Mouse (Mus musculus) megakaryocyte, embryonic 14.5 days (primary cell): Measurements from ENCODE around the gene Lta. TPM values are rescaled to one million over a fixed set of nuclear protein-coding genes. Genes with fewer than 3 reads are reported as not detected.

Source experiments
- H3K27me3 ChIP-seq: replicated peaks from 2 replicates; pipeline ENCODE3; 2012; ENCODE audit warnings: inconsistent platforms
- H3K36me3 ChIP-seq: replicated peaks from 2 replicates; pipeline ENCODE3; 2012; ENCODE audit warnings: low read length, inconsistent platforms, mixed read lengths
- H3K4me1 ChIP-seq: 2 replicates; pipeline ENCODE4 v1.6.1; 2012; ENCODE audit warnings: inconsistent platforms
- H3K4me3 ChIP-seq: replicated peaks from 2 replicates; pipeline ENCODE3; 2012; ENCODE audit warnings: moderate library complexity, mild to moderate bottlenecking, inconsistent platforms
- H3K9me3 ChIP-seq: 2 replicates; pipeline ENCODE4 v1.6.1; 2012; ENCODE audit warnings: inconsistent platforms
- FLI1 ChIP-seq: IDR thresholded peaks from 2 replicates; pipeline ENCODE4 v1.6.1; 2012; ENCODE audit warnings: low read length, inconsistent platforms, mixed read lengths
- GATA1 ChIP-seq: IDR thresholded peaks from 3 replicates; pipeline ENCODE4 v1.6.1; 2012; ENCODE audit warnings: mixed read lengths, low read length, inconsistent platforms, borderline replicate concordance
- polyA plus RNA-seq: library from polyadenylated mRNA; stranded (reverse); fragments of >175 nt; gene quantifications from 2 replicates; pipeline ENCODE4 v1.2.3, GENCODE M21; 2012; ENCODE audit warnings: low replicate concordance; ENCODE audit not compliant: insufficient read depth

The Lta gene
- polyA plus RNA-seq, 1 experiment, result 0.85 TPM

DNA sequence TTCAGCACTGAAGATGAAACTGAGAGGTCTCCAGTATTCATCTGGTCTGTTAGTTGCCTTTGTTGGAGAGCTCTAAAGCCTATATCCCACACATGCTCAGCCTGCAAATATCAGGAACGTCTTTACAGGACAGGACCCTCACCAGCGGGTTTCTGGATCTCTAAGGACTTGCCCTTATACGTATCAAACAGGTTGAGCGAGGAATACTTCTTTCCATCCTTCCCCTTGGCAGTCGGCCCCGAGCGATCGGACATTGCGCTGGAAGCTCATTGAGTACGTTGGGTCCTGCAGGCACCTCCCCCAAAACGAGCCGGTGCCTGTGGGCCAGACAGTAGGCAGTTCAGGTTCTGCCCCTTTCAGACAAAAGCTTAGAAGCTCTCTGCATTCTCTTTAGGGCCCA is 42.4 kb downstream of the Lta start:
- Histone ChIP-seq H3K4me1 (peaks cover 47% of the 10 kb centered on the region), H3K27me3 (no peaks in the 10 kb centered on the region), H3K36me3 (peaks cover 60% of the 10 kb centered on the region), H3K9me3 (no peaks in the 10 kb centered on the region), H3K4me3 (peak overlapping the region; percentile 96)
- TF ChIP-seq FLI1, result no peak

DNA sequence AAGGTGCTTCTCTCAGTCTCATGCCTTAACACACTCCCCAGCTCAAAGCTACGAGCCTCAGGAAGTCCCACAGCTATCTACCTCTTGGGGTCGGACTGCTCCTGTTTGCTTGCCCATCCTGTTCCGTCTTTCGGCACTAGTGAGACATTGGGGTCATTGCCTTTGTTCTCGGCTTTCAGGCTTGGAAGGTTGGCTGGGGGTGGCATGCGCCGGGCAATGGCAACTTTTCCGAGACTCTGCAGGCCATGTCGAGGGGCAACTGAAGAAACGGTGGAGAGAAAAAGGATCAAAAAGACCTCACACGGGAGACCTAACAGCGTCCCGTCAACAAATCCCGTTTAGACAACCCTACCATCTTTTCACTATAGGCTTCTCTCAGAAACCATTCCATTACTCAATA is 43.0 kb downstream of the Lta start:
- Histone ChIP-seq H3K4me3 (peak overlapping the region; percentile 71), H3K27me3 (no peaks in the 10 kb centered on the region), H3K4me1 (peaks cover 45% of the 10 kb centered on the region), H3K36me3 (peaks cover 65% of the 10 kb centered on the region), H3K9me3 (no peaks in the 10 kb centered on the region)
- TF ChIP-seq GATA1 (no peak), FLI1 (no peak)

DNA sequence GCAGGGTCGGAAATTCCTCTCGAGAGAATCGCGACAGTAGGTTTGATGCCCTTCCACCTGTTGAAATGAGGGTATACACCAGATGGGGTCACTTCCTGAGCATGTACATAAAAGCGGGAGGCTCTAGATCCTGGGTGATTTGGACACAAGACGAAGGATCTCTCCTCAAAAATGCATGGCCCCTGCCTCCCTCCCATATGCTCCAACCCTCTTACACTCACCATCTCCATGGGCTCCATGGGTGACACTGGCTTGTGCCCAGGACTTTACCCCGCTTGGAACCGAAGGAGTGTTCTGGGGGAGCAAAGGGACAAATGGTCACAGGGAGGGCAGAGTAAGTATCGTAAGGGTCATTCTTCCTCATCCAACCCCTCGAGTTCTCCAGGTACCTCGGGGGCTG is 43.7 kb downstream of the Lta start:
- H3K4me3 ChIP-seq, result peak overlapping the region; percentile 26
- no peaks in the 10 kb centered on the region for H3K27me3 ChIP-seq
- H3K4me1 ChIP-seq, result peaks cover 40% of the 10 kb centered on the region
- TF ChIP-seq FLI1, result no peak
- TF ChIP-seq GATA1, result no peak
- no peaks in the 10 kb centered on the region for H3K9me3 ChIP-seq
- H3K36me3 ChIP-seq, result peaks cover 72% of the 10 kb centered on the region

DNA sequence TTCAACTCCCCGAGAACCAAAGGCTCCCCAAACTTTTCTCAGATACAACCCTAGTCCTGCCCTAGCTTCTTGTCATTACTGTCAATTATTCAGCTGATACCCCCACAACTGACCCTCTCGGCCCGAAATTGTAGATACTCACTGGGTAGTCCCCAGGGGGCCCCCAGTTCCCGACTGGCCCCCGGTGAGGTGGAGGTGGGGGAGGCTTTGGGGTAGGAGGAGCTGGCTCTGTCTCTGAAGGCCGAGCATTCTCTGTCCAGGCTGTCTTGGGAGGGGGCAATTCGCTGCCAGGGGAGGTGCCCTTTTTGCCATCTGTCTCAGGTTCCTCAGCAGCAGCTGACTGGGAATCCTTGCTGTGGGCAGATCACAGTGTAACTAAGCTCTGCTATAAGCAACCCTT is 45.5 kb downstream of the Lta start:
- Histone ChIP-seq H3K9me3 (no peaks in the 10 kb centered on the region), H3K36me3 (peaks cover 90% of the 10 kb centered on the region), H3K4me3 (no peak overlapping the region), H3K27me3 (no peaks in the 10 kb centered on the region), H3K4me1 (peaks cover 44% of the 10 kb centered on the region)
- TF ChIP-seq GATA1, result no peak
- TF ChIP-seq FLI1, result no peak

DNA sequence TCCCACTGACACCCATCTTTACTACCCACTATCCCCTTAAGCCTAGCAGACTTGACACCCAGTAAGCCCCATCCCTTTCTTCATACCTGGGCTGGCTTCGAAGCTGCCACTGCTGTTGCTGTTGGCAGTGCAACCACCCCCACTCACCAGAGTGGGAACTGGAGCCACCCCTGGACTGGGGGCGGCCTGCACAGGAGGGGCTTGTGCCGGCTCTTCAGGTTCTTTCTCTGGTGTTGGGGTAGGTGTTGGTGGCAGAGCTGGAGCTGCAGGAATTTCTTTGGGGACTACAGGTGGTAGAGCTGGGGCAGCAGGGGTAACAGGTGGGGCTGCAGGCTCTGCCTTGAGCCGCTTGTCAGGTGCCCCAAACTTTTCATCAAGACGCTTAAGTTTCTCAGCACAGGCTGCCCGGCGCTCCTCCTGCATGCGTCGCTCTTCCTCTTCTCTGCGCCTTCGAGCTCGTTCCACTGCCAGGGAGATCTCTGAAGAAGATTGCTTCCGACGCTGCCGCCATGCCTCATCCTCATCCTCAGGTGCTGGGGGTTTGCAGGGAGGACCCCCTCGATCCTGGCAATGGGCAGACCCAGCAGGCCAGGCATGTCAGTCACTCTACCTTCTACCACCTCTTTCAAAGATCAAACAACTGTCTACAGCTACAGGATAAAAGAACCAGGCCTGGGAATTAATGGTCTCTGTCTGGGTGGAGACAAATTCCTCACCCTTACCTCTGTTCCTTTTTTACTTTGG is 46.1 kb downstream of the Lta start:
- peaks cover 96% of the 10 kb centered on the region for H3K36me3 ChIP-seq
- no peaks in the 10 kb centered on the region for H3K27me3 ChIP-seq
- H3K4me1 ChIP-seq, result peaks cover 44% of the 10 kb centered on the region
- H3K9me3 ChIP-seq, result no peaks in the 10 kb centered on the region
- TF ChIP-seq FLI1, result no peak
- no peak for TF ChIP-seq GATA1
- H3K4me3 ChIP-seq, result no peak overlapping the region

DNA sequence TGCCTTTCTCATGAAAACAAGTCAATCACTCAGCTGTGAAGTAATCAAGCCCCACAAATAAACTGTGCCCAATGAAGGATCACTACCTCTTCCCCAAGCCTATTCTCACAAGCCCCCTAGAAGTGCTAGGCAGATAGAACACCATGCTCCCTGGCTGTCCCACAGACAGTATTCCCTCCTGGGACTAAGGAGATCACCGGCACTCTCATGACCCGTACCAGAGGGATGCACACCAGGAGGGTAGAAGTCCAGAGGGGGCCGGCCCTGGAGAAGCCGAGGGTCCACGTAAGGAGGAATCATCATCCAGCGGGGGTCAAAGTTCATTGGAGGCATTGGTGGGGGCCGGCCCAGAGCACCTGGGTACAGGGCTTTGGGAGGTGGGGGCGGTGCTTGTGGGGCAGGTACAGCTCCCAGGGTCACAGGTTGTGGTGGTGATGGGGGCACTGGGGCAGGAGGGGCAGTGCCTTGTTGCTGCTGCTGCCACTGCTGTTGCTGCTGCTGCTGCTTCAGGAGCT is 47.4 kb downstream of the Lta start:
- H3K9me3 ChIP-seq, result no peaks in the 10 kb centered on the region
- no peak overlapping the region for H3K4me3 ChIP-seq
- no peaks in the 10 kb centered on the region for H3K27me3 ChIP-seq
- peaks cover 35% of the 10 kb centered on the region for H3K4me1 ChIP-seq
- H3K36me3 ChIP-seq, result peaks cover 100% of the 10 kb centered on the region
- no peak for TF ChIP-seq GATA1
- no peak for TF ChIP-seq FLI1

DNA sequence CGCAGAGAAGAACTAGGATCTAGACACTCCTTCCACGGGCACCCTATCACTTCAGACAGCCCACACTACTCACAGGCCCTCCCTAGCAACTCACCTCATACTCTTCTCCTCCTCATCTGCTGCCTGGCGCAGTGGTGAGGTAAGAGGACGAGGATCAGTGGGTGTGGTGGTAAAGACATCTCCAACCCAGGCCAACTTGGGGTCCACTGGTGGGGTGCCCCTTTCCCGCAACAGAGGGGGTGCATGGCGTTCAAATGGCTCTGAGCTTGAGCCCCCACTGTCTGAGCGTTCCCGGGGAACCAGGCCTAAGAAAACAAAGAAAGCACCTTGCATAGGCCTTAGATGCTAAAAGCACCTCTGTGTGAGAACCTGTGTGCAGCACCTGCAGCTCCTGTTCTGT is 47.9 kb downstream of the Lta start:
- Histone ChIP-seq H3K4me3 (peak overlapping the region; percentile 28), H3K9me3 (no peaks in the 10 kb centered on the region), H3K36me3 (peaks cover 100% of the 10 kb centered on the region), H3K27me3 (no peaks in the 10 kb centered on the region), H3K4me1 (peaks cover 30% of the 10 kb centered on the region)
- no peak for TF ChIP-seq GATA1
- TF ChIP-seq FLI1, result no peak

DNA sequence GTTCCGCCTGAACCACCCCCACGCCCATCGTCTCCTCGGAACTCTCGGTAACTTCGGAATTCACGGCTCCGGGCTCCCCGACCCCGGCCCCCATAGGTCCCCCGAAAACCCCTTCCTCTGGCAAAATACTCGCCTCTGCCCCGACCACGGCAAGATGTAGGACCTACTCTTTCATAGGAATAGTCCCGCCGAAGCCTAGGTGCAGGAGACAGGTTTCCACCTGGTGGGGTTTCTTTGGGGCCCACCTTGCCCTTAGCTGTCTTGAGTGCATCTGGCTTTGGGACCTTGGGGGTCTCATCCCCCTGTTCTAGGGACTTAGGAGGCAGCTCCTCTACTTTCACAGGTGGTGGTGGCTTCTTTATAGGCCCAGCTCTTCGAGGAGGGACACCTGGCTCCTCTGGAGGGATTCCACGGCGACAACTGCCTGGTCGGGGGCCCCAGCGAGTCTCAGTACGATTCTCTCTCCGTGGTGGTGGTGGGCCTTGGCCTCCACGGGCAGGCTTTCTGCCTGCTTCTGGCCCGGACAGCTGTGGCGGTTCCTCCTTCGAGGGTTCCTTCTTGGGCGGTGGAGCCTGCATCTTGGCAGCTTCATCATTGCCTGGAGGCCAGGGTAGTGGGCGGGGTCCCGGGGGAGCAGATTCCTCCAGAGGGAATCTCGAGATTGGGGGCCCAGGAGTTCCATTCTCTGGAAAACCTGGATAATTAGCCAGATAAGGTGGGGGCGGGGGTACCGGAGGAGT is 48.5 kb downstream of the Lta start:
- peaks cover 24% of the 10 kb centered on the region for H3K4me1 ChIP-seq
- no peaks in the 10 kb centered on the region for H3K27me3 ChIP-seq
- peaks cover 99% of the 10 kb centered on the region for H3K36me3 ChIP-seq
- no peaks in the 10 kb centered on the region for H3K9me3 ChIP-seq
- TF ChIP-seq FLI1 (no peak), GATA1 (no peak)
- H3K4me3 ChIP-seq, result no peak overlapping the region

DNA sequence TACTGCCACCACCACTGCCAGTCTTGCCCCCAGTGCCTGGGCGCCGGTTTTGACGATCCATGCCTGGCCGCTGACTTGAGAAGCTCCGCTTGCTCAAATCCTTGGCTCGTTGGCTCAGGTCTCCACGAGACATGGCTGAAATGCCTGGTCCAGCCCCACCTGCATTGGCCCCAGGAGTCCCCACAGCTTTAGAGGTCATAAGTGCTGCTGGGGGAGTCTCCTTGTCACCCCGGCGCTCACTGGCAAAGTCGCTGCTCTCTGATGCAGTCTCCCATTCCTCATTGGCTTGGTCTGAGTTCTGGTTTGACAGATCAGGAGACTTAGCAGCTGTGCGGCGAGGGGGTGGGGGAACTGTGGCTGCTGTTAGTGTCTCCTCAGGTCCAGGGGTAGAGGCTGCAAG is 49.7 kb downstream of the Lta start:
- Histone ChIP-seq H3K4me3 (no peak overlapping the region), H3K36me3 (peaks cover 98% of the 10 kb centered on the region), H3K9me3 (no peaks in the 10 kb centered on the region), H3K4me1 (peaks cover 13% of the 10 kb centered on the region), H3K27me3 (no peaks in the 10 kb centered on the region)
- TF ChIP-seq GATA1 (no peak), FLI1 (no peak)

DNA sequence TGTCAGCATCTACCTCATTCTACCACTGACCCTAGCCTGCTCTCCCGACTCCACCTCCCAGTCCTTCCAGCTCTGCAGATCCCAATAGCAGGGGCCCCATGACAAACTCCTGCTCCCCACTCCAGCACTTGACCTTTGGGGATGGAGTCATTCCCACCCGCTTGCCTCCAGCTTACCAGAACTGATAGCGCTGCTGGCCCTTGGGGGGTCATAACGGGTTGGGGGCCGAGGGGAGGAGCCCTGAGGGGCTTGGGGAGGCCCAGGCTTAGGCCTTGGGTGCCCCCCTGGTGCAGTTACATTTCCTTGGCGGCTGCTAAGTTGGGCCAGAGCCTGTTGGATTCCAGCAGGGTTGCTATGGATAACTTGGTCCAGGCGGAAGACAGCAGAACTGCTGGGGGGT is 50.5 kb downstream of the Lta start:
- H3K4me3 ChIP-seq, result no peak overlapping the region
- no peaks in the 10 kb centered on the region for H3K9me3 ChIP-seq
- H3K27me3 ChIP-seq, result no peaks in the 10 kb centered on the region
- H3K4me1 ChIP-seq, result peaks cover 13% of the 10 kb centered on the region
- peaks cover 98% of the 10 kb centered on the region for H3K36me3 ChIP-seq
- no peak for TF ChIP-seq FLI1
- no peak for TF ChIP-seq GATA1

DNA sequence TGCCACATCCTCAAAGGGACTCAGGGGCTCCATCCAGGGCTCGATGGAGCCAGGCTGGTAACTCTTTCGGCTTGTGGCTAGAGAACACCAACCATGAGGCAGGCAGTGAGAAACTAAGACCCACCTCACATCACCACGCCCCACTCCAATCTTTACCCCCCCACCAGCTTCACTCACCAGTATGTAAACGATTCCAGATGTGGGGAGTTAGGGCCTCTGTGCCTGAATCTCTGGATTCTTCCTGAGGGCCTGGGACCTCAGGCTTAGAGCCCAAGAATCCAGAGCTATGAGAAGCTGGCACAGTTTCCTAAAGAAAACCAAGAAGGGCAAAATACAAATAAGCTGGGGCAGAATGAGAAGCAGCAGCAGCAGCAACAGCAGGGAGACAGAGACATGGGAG is 51.2 kb downstream of the Lta start:
- H3K4me3 ChIP-seq, result no peak overlapping the region
- H3K9me3 ChIP-seq, result no peaks in the 10 kb centered on the region
- H3K4me1 ChIP-seq, result peaks cover 13% of the 10 kb centered on the region
- H3K36me3 ChIP-seq, result peaks cover 98% of the 10 kb centered on the region
- TF ChIP-seq FLI1, result no peak
- TF ChIP-seq GATA1, result no peak
- no peaks in the 10 kb centered on the region for H3K27me3 ChIP-seq

Other genes with a start within 250 kb of the Lta start
- 4.5 and 7.2 TPM in 2 replicates for gene Hspa1b, start 246.1 kb downstream of the Lta start, polyA plus RNA-seq
- gene Gm20481, start 235.4 kb downstream of the Lta start, polyA plus RNA-seq, result not detected in 2 replicates
- gene Hspa1a, start 233.2 kb downstream of the Lta start, polyA plus RNA-seq, result 1.5 and 2.0 TPM in 2 replicates
- gene Hspa1l, start 232.6 kb downstream of the Lta start, polyA plus RNA-seq, result not detected in 2 replicates
- gene Lsm2, start 223.5 kb downstream of the Lta start, polyA plus RNA-seq, result 64.3 and 95.0 TPM in 2 replicates
- 188 and 650 TPM in 2 replicates for gene Vars, start 204.4 kb downstream of the Lta start, polyA plus RNA-seq
- 0.38 and 0.40 TPM in 2 replicates for gene Vwa7, start 188.8 kb downstream of the Lta start, polyA plus RNA-seq
- gene Sapcd1, start 177.3 kb downstream of the Lta start, polyA plus RNA-seq, result 4.1 and 5.4 TPM in 2 replicates
- 10.5 and 10.9 TPM in 2 replicates for gene Msh5, start 158.6 kb downstream of the Lta start, polyA plus RNA-seq
- 244 and 373 TPM in 2 replicates for gene Clic1, start 155.4 kb downstream of the Lta start, polyA plus RNA-seq
- 30.5 and 36.5 TPM in 2 replicates for gene Ddah2, start 146.3 kb downstream of the Lta start, polyA plus RNA-seq
- gene Ly6g6c, start 140.0 kb downstream of the Lta start, polyA plus RNA-seq, result 14.8 and 15.5 TPM in 2 replicates
- gene Mpig6b, start 139.2 kb downstream of the Lta start, polyA plus RNA-seq, result 53.5 and 66.3 TPM in 2 replicates
- gene Ly6g6e, start 128.4 kb downstream of the Lta start, polyA plus RNA-seq, result not detected in 2 replicates
- 79.9 and 106 TPM in 2 replicates for gene Ly6g6d, start 127.3 kb downstream of the Lta start, polyA plus RNA-seq
- gene Ly6g6f, start 119.7 kb downstream of the Lta start, polyA plus RNA-seq, result 517 and 745 TPM in 2 replicates
- gene Abhd16a, start 116.1 kb downstream of the Lta start, polyA plus RNA-seq, result 211 and 290 TPM in 2 replicates
- gene Ly6g5c, start 97.1 kb downstream of the Lta start, polyA plus RNA-seq, result not detected in 2 replicates
- gene Ly6g5b, start 89.9 kb downstream of the Lta start, polyA plus RNA-seq, result 0.23 TPM in 1 of 2 replicates, not detected in the other
- 46.5 and 57.4 TPM in 2 replicates for gene Gpank1, start 83.9 kb downstream of the Lta start, polyA plus RNA-seq
- gene Csnk2b, start 83.3 kb downstream of the Lta start, polyA plus RNA-seq, result 75.6 and 82.2 TPM in 2 replicates
- 3.2 and 6.1 TPM in 2 replicates for gene D17H6S53E, start 79.0 kb downstream of the Lta start, polyA plus RNA-seq
- gene Apom, start 73.3 kb downstream of the Lta start, polyA plus RNA-seq, result not detected in 2 replicates
- gene Bag6, start 70.2 kb downstream of the Lta start, polyA plus RNA-seq, result 613 and 1,584 TPM in 2 replicates
- gene Prrc2a, start 40.5 kb downstream of the Lta start, polyA plus RNA-seq, result 1,080 and 3,273 TPM in 2 replicates
- 2.5 and 22.3 TPM in 2 replicates for gene Aif1, start 29.3 kb downstream of the Lta start, polyA plus RNA-seq
- gene Lst1, start 16.9 kb downstream of the Lta start, polyA plus RNA-seq, result 5.9 and 24.8 TPM in 2 replicates
- gene Ltb, start 10.9 kb downstream of the Lta start, polyA plus RNA-seq, result 12.1 TPM in 1 of 2 replicates, not detected in the other
- gene Tnf, start 3.3 kb downstream of the Lta start, polyA plus RNA-seq, result 2.9 and 3.5 TPM in 2 replicates
- not detected in 2 replicates for gene Gm16181, start 15.5 kb upstream of the Lta start, polyA plus RNA-seq
- 0.86 TPM in 1 of 2 replicates, not detected in the other for gene Atp6v1g2, start 28.3 kb upstream of the Lta start, polyA plus RNA-seq
- gene Nfkbil1, start 30.4 kb upstream of the Lta start, polyA plus RNA-seq, result 31.8 and 57.1 TPM in 2 replicates
- 83.5 and 158 TPM in 2 replicates for gene Ddx39b, start 36.4 kb upstream of the Lta start, polyA plus RNA-seq
- gene H2-D1, start 57.4 kb upstream of the Lta start, polyA plus RNA-seq, result 170 and 362 TPM in 2 replicates
- 1.5 and 7.3 TPM in 2 replicates for gene H2-Q1, start 115.1 kb upstream of the Lta start, polyA plus RNA-seq
- 6.7 TPM in 1 of 2 replicates, not detected in the other for gene H2-Q2, start 136.9 kb upstream of the Lta start, polyA plus RNA-seq
- gene H2-Q4, start 174.3 kb upstream of the Lta start, polyA plus RNA-seq, result 13.9 and 46.4 TPM in 2 replicates
- gene H2-Q6, start 219.5 kb upstream of the Lta start, polyA plus RNA-seq, result 2.5 and 4.2 TPM in 2 replicates
- gene H2-Q7, start 233.8 kb upstream of the Lta start, polyA plus RNA-seq, result 3.2 and 20.1 TPM in 2 replicates